Mouse (Mus musculus) lung, postnatal 0 days (tissue): ENCODE results near the gene Hdac8. TPM values are rescaled to one million over a fixed set of nuclear protein-coding genes. Genes with fewer than 3 reads are reported as not detected.

ENCODE experiments used
- ATAC-seq: fragments of 200-750 bp; cut with Nextera tagmentation; 2 replicates; pipeline ENCODE4 v1.8.0; 2017; ENCODE audit warnings: moderate library complexity
- DNase-seq: peaks from one replicate; pipeline ENCODE4 v3.0.0-alpha.2; 2016; ENCODE audit warnings: low spot score
- H3K27ac ChIP-seq: fragments of 300-500 bp; sonication (generic); 2 replicates; pipeline ENCODE4 v1.5.1; 2014; ENCODE audit warnings: antibody characterized with exemption, mild to moderate bottlenecking, low read length, mixed read lengths
- H3K27me3 ChIP-seq: fragments of 300-500 bp; sonication (generic); replicated peaks from 2 replicates; pipeline ENCODE4 v1.6.1; 2014; ENCODE audit warnings: low read length, mixed read lengths; ENCODE audit not compliant: insufficient read depth
- H3K36me3 ChIP-seq: fragments of 300-500 bp; sonication (generic); 2 replicates; pipeline ENCODE4 v1.6.1; 2014; ENCODE audit warnings: low read length, mixed read lengths; ENCODE audit not compliant: insufficient read depth
- H3K4me1 ChIP-seq: fragments of 300-500 bp; sonication (generic); 2 replicates; pipeline ENCODE4 v1.6.1; 2014; ENCODE audit warnings: antibody characterized with exemption, low read depth, low read length, mixed read lengths; ENCODE audit not compliant: insufficient read depth
- H3K4me2 ChIP-seq: fragments of 300-500 bp; sonication (generic); replicated peaks from 2 replicates; pipeline ENCODE4 v1.6.1; 2014; ENCODE audit warnings: low read depth, mild to moderate bottlenecking, low read length, moderate library complexity, mixed read lengths
- H3K4me3 ChIP-seq: fragments of 300-500 bp; sonication (generic); 2 replicates; pipeline ENCODE4 v1.5.1; 2014; ENCODE audit warnings: low read depth, low read length
- H3K9ac ChIP-seq: fragments of 300-500 bp; sonication (generic); replicated peaks from 2 replicates; pipeline ENCODE4 v1.6.1; 2014; ENCODE audit warnings: low read depth, mild to moderate bottlenecking
- H3K9me3 ChIP-seq: fragments of 300-500 bp; sonication (generic); 2 replicates; pipeline ENCODE4 v1.6.1; 2016; ENCODE audit warnings: low read length, mixed read lengths
- CTCF ChIP-seq: IDR thresholded peaks from 2 replicates; pipeline ENCODE4 v1.5.1; 2016; ENCODE audit warnings: antibody characterized with exemption, mild to moderate bottlenecking
- EP300 ChIP-seq: IDR thresholded peaks from 2 replicates; pipeline ENCODE4 v1.6.1; 2016; ENCODE audit warnings: antibody characterized with exemption, mild to moderate bottlenecking, control low read depth
- WGBS: fragments of 180-500 bp; shearing (Covaris S2); extraction: QIAGEN DNeasy Blood & Tissue Kit; methylation state at CpG from one replicate; pipeline ENCODE4 v1.1.7; 2014; 5-methylcytosine and 5-hydroxymethylcytosine counted together
- polyA plus RNA-seq: library from polyadenylated mRNA; unstranded; fragments of >200 nt; fragmentation: Nextera tagmentation; extraction: Ambion mirVana; gene quantifications from 2 replicates; pipeline ENCODE4 v1.2.1, GENCODE M21; 2015

The Hdac8 gene
- polyA plus RNA-seq, 1 experiment from 2014 or later = 8.2 TPM

- no peaks in the 10 kb centered on the region for H3K36me3 ChIP-seq
- no peaks in the 10 kb centered on the region for H3K27me3 ChIP-seq
- TF ChIP-seq CTCF (no peak), EP300 (no peak)
- no peaks in the 10 kb centered on the region for H3K4me1 ChIP-seq
- H3K4me3 ChIP-seq = no peak overlapping the region
- 32% methylated on average over 9 of the region's 9 CpGs for WGBS
- no peak overlapping the region for H3K4me2 ChIP-seq
- DNase-seq (no peak), ATAC-seq (no peak)
- H3K9ac ChIP-seq = no peak overlapping the region
- H3K27ac ChIP-seq = no peak overlapping the region
- H3K9me3 ChIP-seq = no peaks in the 10 kb centered on the region
Measured at GRCm38 (mm10) chrX:102348886-102349486, 156.2 kb downstream of the Hdac8 start.

GRCm38 (mm10) chrX:102341688-102342087 lies 163.5 kb downstream of the Hdac8 start:
- no peaks in the 10 kb centered on the region for H3K36me3 ChIP-seq
- no peaks in the 10 kb centered on the region for H3K4me1 ChIP-seq
- H3K27ac ChIP-seq = no peak overlapping the region
- no peaks in the 10 kb centered on the region for H3K27me3 ChIP-seq
- DNase-seq (no peak), ATAC-seq (no peak)
- H3K9me3 ChIP-seq = no peaks in the 10 kb centered on the region
- H3K4me2 ChIP-seq = no peak overlapping the region
- H3K9ac ChIP-seq = no peak overlapping the region
- TF ChIP-seq EP300 (no peak), CTCF (no peak)
- no peak overlapping the region for H3K4me3 ChIP-seq
- WGBS = 74% methylated on average over 4 of the region's 4 CpGs

GRCm38 (mm10) chrX:102339396-102340155 lies 165.6 kb downstream of the Hdac8 start:
- DNase-seq = no peak

GRCm38 (mm10) chrX:102319696-102320095 lies 185.5 kb downstream of the Hdac8 start:
- Histone ChIP-seq H3K4me3 (no peak overlapping the region), H3K4me1 (no peaks in the 10 kb centered on the region), H3K4me2 (no peak overlapping the region), H3K9me3 (no peaks in the 10 kb centered on the region), H3K9ac (no peak overlapping the region), H3K27ac (no peak overlapping the region), H3K27me3 (no peaks in the 10 kb centered on the region), H3K36me3 (no peaks in the 10 kb centered on the region)
- DNase-seq = peak; percentile 42
- peak; percentile 52 for ATAC-seq
- 42% methylated on average over 3 of the region's 3 CpGs for WGBS
- TF ChIP-seq CTCF (no peak), EP300 (no peak)

More at GRCm38 (mm10) chrX:102339396-102340155, 165.6 kb downstream of the Hdac8 start:
- Histone ChIP-seq H3K9ac (no peak overlapping the region), H3K4me2 (no peak overlapping the region), H3K27ac (no peak overlapping the region), H3K4me3 (no peak overlapping the region), H3K27me3 (no peaks in the 10 kb centered on the region), H3K9me3 (no peaks in the 10 kb centered on the region), H3K36me3 (no peaks in the 10 kb centered on the region), H3K4me1 (no peaks in the 10 kb centered on the region)
- TF ChIP-seq CTCF (no peak), EP300 (no peak)
- WGBS = 34% methylated on average over 8 of the region's 8 CpGs
- no peak for ATAC-seq

- no peak for ATAC-seq
- Histone ChIP-seq H3K27me3 (no peaks in the 10 kb centered on the region), H3K4me1 (no peaks in the 10 kb centered on the region), H3K4me3 (no peak overlapping the region), H3K4me2 (no peak overlapping the region), H3K9me3 (no peaks in the 10 kb centered on the region), H3K27ac (no peak overlapping the region), H3K36me3 (no peaks in the 10 kb centered on the region), H3K9ac (no peak overlapping the region)
- no peak for TF ChIP-seq CTCF
- no peak for TF ChIP-seq EP300
- no peak for DNase-seq
Measured at GRCm38 (mm10) chrX:102319252-102319651, 185.9 kb downstream of the Hdac8 start.

- Histone ChIP-seq H3K4me2 (no peak overlapping the region), H3K9me3 (no peaks in the 10 kb centered on the region), H3K4me3 (no peak overlapping the region), H3K9ac (no peak overlapping the region), H3K27me3 (no peaks in the 10 kb centered on the region), H3K27ac (no peak overlapping the region), H3K4me1 (no peaks in the 10 kb centered on the region), H3K36me3 (no peaks in the 10 kb centered on the region)
- WGBS = 72% methylated on average over 5 of the region's 5 CpGs
- DNase-seq (no peak), ATAC-seq (no peak)
- TF ChIP-seq CTCF (no peak), EP300 (no peak)
Measured at GRCm38 (mm10) chrX:102318782-102319181, 186.4 kb downstream of the Hdac8 start.
